Mouse (Mus musculus): Measurements from ENCODE around the gene Scin. TPM values are rescaled to one million over a fixed set of nuclear protein-coding genes. Genes with fewer than 3 reads are reported as not detected.

The Scin gene
- total RNA-seq, 1 experiment from 2014 or later = 1.6 TPM

- no peak for DNase-seq
These were observed 106.6 kb downstream of the Scin start for GRCm38 (mm10) chr12:40027444-40027843.

- DNase-seq = no peak
These were observed 110.1 kb downstream of the Scin start for GRCm38 (mm10) chr12:40023918-40024317.

GRCm38 (mm10) chr12:40023014-40023642 is 110.9 kb downstream of the Scin start:
- DNase-seq = no peak

- no peak for DNase-seq
These were observed 111.7 kb downstream of the Scin start for GRCm38 (mm10) chr12:40022344-40022743.

GRCm38 (mm10) chr12:40017955-40018505 is 116.0 kb downstream of the Scin start:
- DNase-seq = no peak

GRCm38 (mm10) chr12:40016648-40017460 is 117.2 kb downstream of the Scin start:
- DNase-seq = peak; percentile 31

GRCm38 (mm10) chr12:40016068-40016467 is 118.0 kb downstream of the Scin start:
- no peak for DNase-seq

GRCm38 (mm10) chr12:40009866-40010265 is 124.2 kb downstream of the Scin start:
- DNase-seq = no peak

Other genes with a start within 250 kb of the Scin start
- 51.2 and 59.3 TPM in 2 replicates for gene Arl4a, start 96.2 kb downstream of the Scin start, total RNA-seq (2021)
- gene Lsmem1, start 65.3 kb upstream of the Scin start, total RNA-seq (2021) = 0.43 TPM in 1 of 2 replicates, not detected in the other
- gene Ifrd1, start 114.3 kb upstream of the Scin start, total RNA-seq (2021) = 118 and 133 TPM in 2 replicates

All from adrenal gland, postnatal 25 days (tissue).